Mouse (Mus musculus) hindbrain, postnatal 0 days (tissue): ENCODE results near the gene Pak7. TPM values are rescaled to one million over a fixed set of nuclear protein-coding genes. Genes with fewer than 3 reads are reported as not detected.

Experiments
- ATAC-seq: fragments of 200-750 bp; cut with Nextera tagmentation; 2 replicates; pipeline ENCODE4 v1.8.0; 2017; ENCODE audit warnings: mild to moderate bottlenecking, moderate TSS enrichment, moderate library complexity
- DNase-seq: peaks from one replicate; pipeline ENCODE4 v3.0.0-alpha.2; 2015; ENCODE audit warnings: low spot score
- H3K27ac ChIP-seq: fragments of 300-500 bp; sonication (generic); 2 replicates; pipeline ENCODE4 v1.5.1; 2014; ENCODE audit warnings: mild to moderate bottlenecking
- H3K27me3 ChIP-seq: fragments of 300-500 bp; sonication (generic); 2 replicates; pipeline ENCODE4 v1.6.1; 2014; ENCODE audit warnings: low read length, mixed read lengths; ENCODE audit not compliant: insufficient read depth
- H3K36me3 ChIP-seq: fragments of 300-500 bp; sonication (generic); 2 replicates; pipeline ENCODE4 v1.6.1; 2014; ENCODE audit warnings: low read length, mixed read lengths; ENCODE audit not compliant: insufficient read depth
- H3K4me1 ChIP-seq: fragments of 300-500 bp; sonication (generic); 2 replicates; pipeline ENCODE4 v1.6.1; 2014; ENCODE audit warnings: antibody characterized with exemption, low read length, mixed read lengths; ENCODE audit not compliant: insufficient read depth
- H3K4me2 ChIP-seq: fragments of 300-500 bp; sonication (generic); 2 replicates; pipeline ENCODE4 v1.6.1; 2014; ENCODE audit warnings: low read depth, mild to moderate bottlenecking, low read length, moderate library complexity, mixed read lengths
- H3K4me3 ChIP-seq: fragments of 300-500 bp; sonication (generic); 2 replicates; pipeline ENCODE4 v1.5.1; 2014; ENCODE audit warnings: low read length
- H3K9ac ChIP-seq: fragments of 300-500 bp; sonication (generic); replicated peaks from 2 replicates; pipeline ENCODE4 v1.6.1; 2014; ENCODE audit warnings: mild to moderate bottlenecking, low read length, moderate library complexity, mixed read lengths
- H3K9me3 ChIP-seq: fragments of 300-500 bp; sonication (generic); 2 replicates; pipeline ENCODE4 v1.6.1; 2016; ENCODE audit warnings: low read length, mixed read lengths
- CTCF ChIP-seq: IDR thresholded peaks from 2 replicates; pipeline ENCODE4 v1.5.1; 2016; ENCODE audit warnings: antibody characterized with exemption, control low read depth, low read depth
- WGBS: fragments of 180-500 bp; shearing (Covaris S2); extraction: QIAGEN DNeasy Blood & Tissue Kit; methylation state at CpG from one replicate; pipeline ENCODE4 v1.1.7; 2014; 5-methylcytosine and 5-hydroxymethylcytosine counted together
- polyA plus RNA-seq: library from polyadenylated mRNA; unstranded; fragments of >200 nt; fragmentation: Nextera tagmentation; extraction: Ambion mirVana; gene quantifications from 2 replicates; pipeline ENCODE4 v1.2.1, GENCODE M21; 2015
- total RNA-seq: library from RNA; depleted of rRNA; stranded (reverse); fragments of >200 nt; gene quantifications from 2 replicates; pipeline ENCODE4 v1.2.3, GENCODE M21; 2014

Pak7 gene
- total and polyA plus RNA-seq, 2 experiments from 2014 or later, result 16.6 to 21.4 TPM

- DNase-seq (no peak), ATAC-seq (no peak)
- 79% methylated on average over 3 of the region's 3 CpGs for WGBS
- H3K27me3 ChIP-seq, result no peaks in the 10 kb centered on the region
- H3K27ac ChIP-seq, result no peak overlapping the region
- H3K36me3 ChIP-seq, result no peaks in the 10 kb centered on the region
- no peaks in the 10 kb centered on the region for H3K4me1 ChIP-seq
- TF ChIP-seq CTCF, result no peak
- no peak overlapping the region for H3K9ac ChIP-seq
- no peak overlapping the region for H3K4me2 ChIP-seq
- no peak overlapping the region for H3K4me3 ChIP-seq
- no peaks in the 10 kb centered on the region for H3K9me3 ChIP-seq
Observed at GRCm38 (mm10) chr2:136097143-136097542, 290.6 kb downstream of the Pak7 start.

GRCm38 (mm10) chr2:136095978-136096377 lies 291.8 kb downstream of the Pak7 start:
- H3K4me1 ChIP-seq, result no peaks in the 10 kb centered on the region
- ATAC-seq, result no peak
- no peak for TF ChIP-seq CTCF

GRCm38 (mm10) chr2:136064356-136064755 lies 323.4 kb downstream of the Pak7 start:
- 54% methylated on average over 1 of the region's 1 CpGs for WGBS
- no peaks in the 10 kb centered on the region for H3K9me3 ChIP-seq
- DNase-seq (no peak), ATAC-seq (no peak)
- H3K27me3 ChIP-seq, result no peaks in the 10 kb centered on the region; the same call in 1 of the 2 replicates
- no peak for TF ChIP-seq CTCF
- H3K9ac ChIP-seq, result no peak overlapping the region
- no peaks in the 10 kb centered on the region for H3K4me1 ChIP-seq
- H3K4me2 ChIP-seq, result no peak overlapping the region
- no peak overlapping the region for H3K27ac ChIP-seq
- H3K36me3 ChIP-seq, result no peaks in the 10 kb centered on the region
- no peak overlapping the region for H3K4me3 ChIP-seq

More at GRCm38 (mm10) chr2:136095978-136096377, 291.8 kb downstream of the Pak7 start:
- H3K27ac ChIP-seq, result no peak overlapping the region
- no peaks in the 10 kb centered on the region for H3K9me3 ChIP-seq
- H3K4me2 ChIP-seq, result no peak overlapping the region
- no peak overlapping the region for H3K4me3 ChIP-seq
- no peaks in the 10 kb centered on the region for H3K36me3 ChIP-seq
- DNase-seq, result no peak
- H3K27me3 ChIP-seq, result no peaks in the 10 kb centered on the region
- no peak overlapping the region for H3K9ac ChIP-seq
- 83% methylated on average over 2 of the region's 2 CpGs for WGBS

GRCm38 (mm10) chr2:136059029-136059669 lies 328.6 kb downstream of the Pak7 start:
- Histone ChIP-seq H3K4me2 (peak overlapping the region; percentile 75), H3K9ac (peak overlapping the region; percentile 52), H3K27me3 (no peaks in the 10 kb centered on the region; the same call in 1 of the 2 replicates), H3K27ac (peak overlapping the region; percentile 70), H3K4me3 (peak overlapping the region; percentile 43), H3K4me1 (0 out of 2 replicates have a peak, but pooled peaks cover 5% of the 10 kb centered on the region), H3K9me3 (no peaks in the 10 kb centered on the region), H3K36me3 (no peaks in the 10 kb centered on the region)
- DNase-seq (peak; percentile 13), ATAC-seq (peak; percentile 47)
- no peak for TF ChIP-seq CTCF
- 2% methylated on average over 33 of the region's 37 CpGs for WGBS

- Histone ChIP-seq H3K4me1 (0 out of 2 replicates have a peak, but pooled peaks cover 5% of the 10 kb centered on the region), H3K27ac (peak overlapping the region; percentile 70), H3K9ac (peak overlapping the region; percentile 52), H3K4me2 (peak overlapping the region; percentile 75), H3K36me3 (no peaks in the 10 kb centered on the region), H3K27me3 (no peaks in the 10 kb centered on the region; the same call in 1 of the 2 replicates), H3K9me3 (no peaks in the 10 kb centered on the region), H3K4me3 (peak overlapping the region; percentile 43)
- DNase-seq, result peak; percentile 14
- TF ChIP-seq CTCF, result no peak
- WGBS, result under 1% methylated on average over 7 of the region's 7 CpGs
- peak; percentile 36 for ATAC-seq
Observed at GRCm38 (mm10) chr2:136058398-136058797, 329.4 kb downstream of the Pak7 start.

- H3K36me3 ChIP-seq, result no peaks in the 10 kb centered on the region
- ATAC-seq, result peak; percentile 76
- no peaks in the 10 kb centered on the region for H3K9me3 ChIP-seq
- H3K27me3 ChIP-seq, result no peaks in the 10 kb centered on the region; the same call in 1 of the 2 replicates
- H3K4me3 ChIP-seq, result peak overlapping the region; percentile 43
- peak overlapping the region; percentile 52 for H3K9ac ChIP-seq
- DNase-seq, result peak; percentile 51
- H3K4me2 ChIP-seq, result peak overlapping the region; percentile 75
- peak; percentile 17; the same call in 1 of the 2 replicates for TF ChIP-seq CTCF
- H3K27ac ChIP-seq, result peak overlapping the region; percentile 70
- 0 out of 2 replicates have a peak, but pooled peaks cover 5% of the 10 kb centered on the region for H3K4me1 ChIP-seq
- WGBS, result 5% methylated on average over 19 of the region's 19 CpGs
Observed at GRCm38 (mm10) chr2:136057861-136058331, 329.9 kb downstream of the Pak7 start.
